Mouse (Mus musculus) layer of hippocampus, postnatal 10 days (tissue): ENCODE measurements around the gene Unc13d. TPM values are rescaled to one million over a fixed set of nuclear protein-coding genes. Genes with fewer than 3 reads are reported as not detected.
"Not testable (repeated sequence)": the region's sequence is repeated elsewhere in the genome, so short reads cannot be mapped to it uniquely, and the experiment has no call there.

Source experiments
- DNase-seq, 2 experiments: peaks; one replicate each; pipeline ENCODE4 v3.0.0; 2021; ENCODE audit warnings: low spot score in 2 of 2
- total RNA-seq, 2 experiments: library from RNA; stranded (reverse); gene quantifications; 2 replicates each; pipeline ENCODE4 v1.2.3; 2021

The Unc13d gene
- total RNA-seq, 2 experiments from 2014 or later = 1.3 TPM

DNA sequence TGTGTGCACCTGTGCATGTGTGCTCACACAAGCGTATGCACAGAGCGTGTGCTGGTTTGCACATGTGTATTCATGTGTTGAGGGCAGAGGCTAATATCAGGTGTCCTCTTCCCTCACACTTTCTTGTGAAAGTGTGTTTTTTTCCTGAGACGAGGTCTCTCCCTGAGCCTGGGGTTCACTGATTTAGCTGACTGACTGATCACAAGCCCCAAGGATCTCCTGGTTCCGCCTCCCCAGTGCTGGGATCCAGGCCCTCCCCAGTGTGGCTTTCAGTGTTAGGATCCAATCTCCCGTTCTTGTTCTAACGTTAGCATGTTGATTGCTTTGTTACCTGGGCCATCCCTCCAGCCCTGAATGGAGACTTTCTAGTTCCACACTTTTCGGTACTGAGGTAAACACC, 23.1 kb upstream of the Unc13d start:
- DNase-seq = no peak

DNA sequence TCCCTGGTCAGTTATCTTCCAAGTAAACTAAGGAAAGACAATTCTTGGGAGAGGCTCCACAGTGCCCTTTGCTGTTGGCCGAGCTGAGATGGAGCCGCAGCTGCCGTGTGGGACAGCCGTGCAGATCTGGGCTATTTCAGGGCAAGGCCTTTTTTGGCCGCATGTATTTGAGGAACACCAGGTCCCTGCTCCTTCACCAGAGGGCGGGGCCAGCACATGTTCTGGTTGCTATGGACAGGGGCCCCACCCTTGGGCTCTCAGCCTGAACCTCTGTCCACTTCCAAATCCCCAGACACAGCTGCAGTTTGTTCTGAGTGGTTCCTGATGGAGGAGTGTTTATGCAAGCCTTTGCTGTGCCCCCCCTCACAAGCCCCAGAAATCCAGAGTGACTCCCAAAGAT, 22.6 kb upstream of the Unc13d start:
- DNase-seq = no peak

DNA sequence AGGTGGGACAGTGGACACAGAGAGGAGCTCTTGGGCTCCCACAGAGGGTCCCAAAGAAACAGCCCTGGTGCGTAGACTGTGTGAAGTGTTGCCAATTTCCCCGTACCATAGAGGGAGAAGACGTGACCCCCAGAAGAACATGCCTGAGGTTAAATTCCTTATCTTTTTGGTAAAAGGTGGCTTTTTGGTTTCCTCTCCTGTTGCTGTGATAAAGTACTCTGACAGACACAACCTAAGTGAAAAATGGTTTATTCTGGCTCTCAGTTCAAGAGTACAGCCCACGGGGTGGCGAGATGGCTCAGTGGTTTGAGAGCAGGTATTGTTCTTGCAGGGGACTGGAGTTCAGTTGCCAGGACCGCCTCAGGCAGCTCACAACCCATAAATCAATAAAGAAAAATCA, 21.7 kb upstream of the Unc13d start:
- no peak for DNase-seq

DNA sequence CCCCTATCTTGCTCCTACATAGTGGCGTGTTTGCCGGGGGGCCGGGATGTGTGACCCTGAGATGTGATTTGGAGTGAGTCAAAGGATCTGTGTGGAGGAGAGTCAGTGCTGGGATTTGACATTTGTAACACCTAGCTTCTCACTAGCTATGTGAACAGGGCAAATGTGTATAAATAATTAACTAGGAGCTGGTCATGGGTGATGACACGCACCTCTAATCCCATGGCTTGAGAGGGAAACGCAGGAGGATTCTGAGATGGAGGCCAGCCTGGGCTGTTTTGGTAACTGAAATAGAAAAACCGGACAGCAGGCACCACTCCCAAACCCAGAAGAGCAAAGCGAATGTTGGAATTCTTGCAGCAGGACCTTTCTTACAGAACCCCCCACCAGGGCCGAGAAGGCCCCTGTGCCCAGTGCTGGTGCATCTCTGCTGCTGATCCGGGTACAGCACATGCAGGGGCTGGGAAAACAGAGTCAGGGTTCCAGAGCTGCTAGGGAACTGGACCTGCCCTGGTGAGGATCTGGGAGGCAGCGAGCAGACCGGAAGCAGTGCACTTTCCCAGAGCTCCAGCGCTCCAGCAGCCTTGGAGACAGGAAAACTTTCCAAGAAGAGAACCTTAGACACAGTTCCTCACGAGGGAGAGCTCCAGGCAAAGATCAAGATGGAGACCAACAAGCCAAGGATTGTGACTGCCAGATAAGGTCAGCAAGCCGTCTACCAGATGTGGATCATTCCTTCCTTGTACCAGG, 21.1 kb upstream of the Unc13d start:
- DNase-seq = no peak

DNA sequence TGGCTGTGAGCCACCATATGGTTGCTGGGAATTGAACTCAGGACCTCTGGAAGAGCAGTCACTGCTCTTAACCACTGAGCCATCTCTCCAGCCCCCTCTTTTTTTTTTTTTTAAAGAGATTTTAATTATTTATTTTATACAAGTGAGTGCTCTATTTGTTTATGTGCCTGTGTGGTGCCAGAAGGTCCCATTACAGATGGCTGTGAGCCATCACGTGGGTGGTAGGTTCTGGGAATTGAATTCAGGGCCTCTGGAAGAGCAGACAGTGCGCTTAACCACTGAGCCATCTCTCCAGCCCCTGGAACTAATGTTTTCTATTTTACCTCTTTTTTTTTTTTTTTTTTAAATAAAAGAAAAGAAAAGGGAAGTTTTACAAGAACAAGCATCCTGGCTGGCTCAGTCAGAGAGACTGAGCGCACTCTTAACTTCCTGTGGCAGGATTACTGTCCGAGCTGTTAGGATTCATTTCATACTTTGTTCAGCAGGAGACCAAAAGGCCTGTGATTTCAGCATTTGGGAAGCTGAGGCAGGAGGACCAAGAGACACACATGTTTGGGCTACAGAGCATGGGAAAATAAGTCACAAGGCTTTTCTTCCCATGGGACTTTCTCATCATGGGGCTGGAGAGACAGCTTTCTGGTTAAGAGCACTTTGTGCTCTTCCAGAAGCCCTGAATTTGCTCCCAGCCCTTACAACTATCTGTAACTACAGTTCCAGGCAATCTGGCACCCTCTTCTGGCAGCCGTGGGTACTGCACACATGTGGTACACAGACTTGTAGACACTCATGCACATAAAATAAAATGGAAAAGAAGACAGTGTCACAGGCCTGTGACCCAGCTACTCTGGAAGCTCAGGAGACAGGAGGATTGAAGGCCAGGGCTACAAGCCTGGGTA, 18.7 kb upstream of the Unc13d start:
- no peak for DNase-seq

DNA sequence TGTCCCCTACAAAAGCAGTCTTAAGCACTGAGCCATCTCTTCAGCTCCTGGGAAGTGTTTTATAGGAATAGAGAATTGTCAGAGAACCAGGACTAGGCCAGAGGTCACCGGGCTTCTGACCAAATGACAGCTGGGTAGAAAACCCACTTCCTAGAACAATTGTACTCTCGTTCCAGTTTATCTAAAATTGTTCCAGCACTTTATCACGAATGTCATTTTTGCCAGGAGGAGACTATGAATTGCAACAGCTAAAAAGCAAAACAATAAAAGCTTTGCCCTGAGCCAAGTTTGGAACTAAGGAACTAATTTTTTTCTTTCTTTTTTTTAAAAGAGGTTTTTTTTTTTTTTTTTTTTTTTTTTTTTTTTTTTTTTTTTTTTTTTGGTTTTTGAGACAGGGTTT, 17.8 kb upstream of the Unc13d start:
- no peak for DNase-seq

DNA sequence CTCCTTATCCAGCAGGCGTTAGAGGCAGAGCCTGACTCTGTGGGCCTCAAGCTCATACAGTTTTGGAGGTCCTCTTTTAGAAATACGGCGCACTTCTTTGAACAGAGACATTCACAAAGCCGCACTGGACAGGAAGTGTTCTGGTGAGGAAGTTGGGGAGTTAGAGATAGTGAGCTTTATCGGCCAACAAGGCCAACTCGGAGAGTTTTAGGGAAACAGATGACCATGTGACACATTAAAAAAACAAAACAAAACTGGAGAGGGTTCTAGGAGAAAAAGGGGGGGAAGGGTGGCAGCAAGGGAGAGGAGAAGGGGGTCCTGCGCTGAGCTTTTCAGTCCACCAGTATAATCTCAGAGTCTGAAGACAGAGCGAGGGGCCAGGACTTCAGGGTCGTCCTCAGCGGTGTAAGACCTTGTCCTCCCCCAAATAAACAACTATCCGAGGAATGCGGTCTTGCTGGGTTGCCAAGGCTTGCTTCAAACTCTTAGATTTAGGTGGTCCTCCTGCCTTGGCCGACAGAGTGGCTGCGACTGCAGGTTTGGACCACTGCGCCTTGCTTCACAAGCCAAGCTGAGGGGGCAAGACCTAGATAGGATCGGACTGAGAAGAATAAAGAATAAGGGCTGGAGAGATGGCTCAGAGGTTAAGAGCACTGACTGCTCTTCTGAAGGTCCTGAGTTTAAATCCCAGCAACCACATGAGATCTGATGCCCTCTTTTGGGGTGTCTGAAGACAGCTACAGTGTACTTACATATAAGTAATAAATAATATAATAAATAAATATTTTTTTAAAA, 16.2 kb upstream of the Unc13d start:
- peak in 1 of 2 experiments; percentile 9 for DNase-seq

DNA sequence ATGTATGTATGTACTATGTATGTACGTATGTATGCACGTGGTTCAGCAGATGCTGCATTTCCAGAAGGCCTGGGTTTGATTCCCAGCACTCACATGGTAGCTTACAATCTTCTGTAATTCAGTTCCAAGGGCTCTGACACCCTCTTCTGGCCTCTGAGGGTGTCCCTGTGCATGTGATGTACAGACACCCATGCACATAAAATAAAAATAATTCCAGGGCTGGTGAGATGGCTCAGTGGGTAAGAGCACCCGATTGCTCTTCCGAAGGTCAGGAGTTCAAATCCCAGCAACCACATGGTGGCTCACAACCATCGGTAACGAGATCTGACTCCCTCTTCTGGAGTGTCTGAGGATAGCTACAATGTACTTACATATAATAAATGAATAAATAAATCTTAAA, 15.2 kb upstream of the Unc13d start:
- DNase-seq = not testable (repeated sequence)

DNA sequence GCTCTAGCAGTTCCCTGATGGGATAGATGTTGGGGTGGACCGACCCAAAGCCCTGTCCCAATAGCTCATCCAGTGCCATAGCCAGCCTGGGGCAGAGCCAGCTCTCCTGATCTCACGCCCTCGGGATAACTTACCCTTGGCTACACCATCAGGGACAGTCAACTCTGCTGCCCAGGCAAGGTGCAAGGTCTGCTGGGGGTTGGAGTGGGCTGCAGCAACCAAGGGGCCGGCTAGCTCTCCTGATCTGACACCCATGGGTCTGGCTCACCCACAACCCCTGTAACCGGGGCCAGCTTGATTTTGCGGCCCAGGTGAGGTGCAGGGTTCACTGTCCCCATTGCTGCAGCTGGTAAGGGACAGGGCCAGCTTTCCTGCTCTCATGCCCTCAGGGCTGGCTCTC, 13.8 kb upstream of the Unc13d start:
- no peak for DNase-seq

DNA sequence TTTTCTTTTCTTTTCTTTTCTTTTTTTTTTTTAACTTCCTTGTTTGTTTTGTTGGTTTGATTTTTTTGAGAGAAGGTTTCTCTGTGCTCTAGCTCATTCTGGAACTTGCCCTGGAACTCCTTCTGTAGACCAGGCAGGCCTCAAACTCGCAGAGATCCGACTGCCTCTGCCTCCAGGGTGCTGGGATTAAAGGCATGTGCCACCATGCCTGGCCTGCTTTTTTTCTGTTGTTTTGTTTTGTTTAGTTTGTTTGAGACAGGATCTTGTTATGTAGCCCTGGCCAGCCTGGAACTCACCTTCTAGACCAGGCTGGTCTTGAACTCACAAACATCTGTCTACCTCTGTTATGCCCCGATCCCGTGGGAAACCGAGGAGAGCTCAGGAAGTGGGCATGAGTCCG, 11.8 kb upstream of the Unc13d start:
- no peak for DNase-seq

DNA sequence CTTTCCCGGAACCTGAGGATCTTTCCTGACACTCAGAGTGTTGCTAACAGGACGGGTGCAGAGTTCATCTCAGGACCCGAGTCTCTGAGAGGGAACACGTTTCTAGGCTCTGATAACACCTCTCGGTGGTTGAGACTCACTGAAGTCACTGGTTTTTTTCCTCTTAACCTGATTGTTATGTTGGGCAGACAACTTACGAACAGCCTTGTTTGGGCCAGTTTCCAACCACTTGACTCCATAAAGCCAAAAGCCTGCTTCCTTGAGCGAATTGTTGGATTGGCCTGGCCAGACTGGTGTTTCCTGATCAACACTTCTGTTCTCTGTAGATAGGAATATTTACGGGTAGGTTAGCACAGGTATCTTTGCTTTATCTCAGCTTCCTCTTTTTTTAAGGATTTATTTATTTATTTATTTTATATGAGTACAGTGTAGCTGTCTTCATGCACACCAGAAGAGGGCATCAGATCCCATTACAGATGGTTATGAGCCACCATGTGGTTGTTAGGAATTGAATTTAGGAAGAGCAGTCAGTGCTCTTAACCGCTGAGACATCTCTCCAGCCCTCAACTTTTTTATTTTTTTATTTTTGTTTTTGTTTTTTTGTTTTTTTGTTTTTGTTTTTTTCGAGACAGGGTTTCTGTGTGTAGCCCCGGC, 11.1 kb upstream of the Unc13d start:
- no peak for DNase-seq

DNA sequence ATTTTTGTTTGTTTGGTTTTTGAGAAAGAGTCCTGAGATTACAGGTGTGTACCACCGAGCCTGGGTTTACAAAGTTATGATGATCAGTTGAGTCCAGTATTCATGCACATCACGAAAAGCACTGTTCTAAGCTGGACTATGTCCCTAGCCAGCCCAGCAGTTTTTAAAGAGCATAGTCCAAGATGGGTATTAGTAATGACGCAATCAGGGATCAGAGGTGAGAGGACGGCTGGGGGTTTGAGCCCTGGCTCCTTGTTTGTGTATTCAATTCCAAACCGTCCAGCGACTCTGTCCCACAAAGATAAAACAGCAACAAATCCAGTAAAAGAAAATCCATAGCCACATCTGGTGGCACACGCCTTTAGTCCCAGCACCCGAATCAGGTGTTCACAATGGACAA, 10.4 kb upstream of the Unc13d start:
- no peak for DNase-seq

DNA sequence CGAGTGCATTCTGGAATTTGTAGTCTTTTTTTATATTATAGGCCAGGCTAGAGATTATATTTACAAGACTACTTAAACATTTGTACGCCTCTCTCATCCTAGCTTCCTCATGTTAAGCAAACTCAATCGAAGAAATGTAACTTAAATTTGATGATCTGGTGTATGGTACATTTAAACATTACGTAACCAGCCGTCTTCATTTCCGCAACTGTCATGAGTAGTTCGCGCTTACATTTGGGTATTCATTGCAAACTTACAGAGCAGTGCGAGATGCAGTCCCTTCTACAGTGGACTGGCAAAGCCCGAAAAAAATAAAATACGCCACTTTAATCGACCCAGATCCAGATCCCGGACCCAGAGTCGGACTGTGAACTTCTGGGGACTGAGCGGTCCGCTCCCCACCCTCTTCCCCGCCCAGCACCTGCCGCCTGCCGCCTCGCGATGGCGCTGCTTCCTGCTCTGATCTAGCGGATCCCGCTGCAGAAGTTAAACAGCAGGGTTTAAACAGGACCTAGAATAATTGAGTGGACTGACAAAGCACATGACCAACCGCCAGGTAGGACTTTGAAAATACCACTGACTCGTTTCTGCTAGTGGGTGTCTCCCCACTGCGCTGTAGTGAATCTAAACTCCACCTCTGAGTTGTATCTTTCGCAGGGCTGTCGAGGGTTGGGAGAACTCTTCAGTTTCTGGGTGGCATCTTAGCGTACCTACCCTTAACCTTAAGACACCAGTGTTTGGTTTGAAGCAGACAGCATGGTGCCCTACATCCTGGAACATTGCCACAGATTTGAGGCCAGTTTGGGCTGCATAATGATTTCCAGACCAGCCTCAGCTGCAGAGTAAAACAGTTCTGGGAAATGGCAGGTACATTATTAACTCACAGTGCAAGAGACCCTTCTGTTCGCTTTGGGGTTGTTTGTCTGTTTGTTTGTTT, 9.7 kb upstream of the Unc13d start:
- DNase-seq = peak; percentile 90 to 92

DNA sequence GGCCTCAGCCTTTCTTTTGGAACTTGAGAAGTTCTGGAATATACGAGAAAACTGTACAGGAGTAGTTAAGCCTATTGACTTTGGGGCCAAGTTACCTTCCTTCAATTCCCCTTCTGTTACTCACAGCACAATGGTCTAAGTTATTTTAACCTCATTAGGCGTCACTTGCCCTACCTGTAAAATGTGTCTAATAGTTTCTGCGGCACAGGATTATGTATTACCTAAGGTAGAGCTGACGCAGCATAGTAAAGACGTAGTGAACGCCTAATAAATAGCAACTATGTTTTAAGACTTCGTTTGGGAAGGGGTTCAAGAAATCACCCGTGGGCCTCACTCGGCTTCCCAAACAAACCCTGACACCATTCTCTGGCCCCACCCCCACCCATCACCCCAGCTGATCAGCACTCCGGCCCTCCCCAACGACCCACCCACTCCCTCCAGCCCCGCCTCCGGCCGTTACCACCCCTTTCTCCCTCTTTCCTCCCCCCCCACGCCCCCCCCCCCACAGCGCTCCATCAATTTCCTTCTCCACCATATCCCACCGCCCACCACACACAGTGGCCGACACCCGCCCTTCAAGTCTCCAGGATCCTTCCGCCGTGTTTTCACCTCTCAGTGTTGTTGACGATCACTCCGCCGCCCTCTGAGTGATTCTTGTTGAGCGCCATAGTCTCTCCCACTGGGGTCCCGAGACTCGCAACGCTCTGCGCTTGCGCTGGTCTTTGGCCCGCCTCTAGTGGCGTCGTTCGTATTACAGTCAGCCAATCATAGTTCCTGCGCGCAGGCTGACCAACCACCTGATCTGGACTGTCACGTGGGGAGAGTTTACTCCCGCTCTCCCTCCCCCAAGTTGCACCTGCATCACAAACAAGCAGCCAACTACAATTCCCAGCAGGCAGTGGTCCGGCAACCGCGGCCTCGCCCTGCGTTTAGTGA, 8.8 kb upstream of the Unc13d start, which contains the start of gene Wbp2:
Gene Wbp2, minus strand, starts transcription at position 738 of the 936 bp plus-strand sequence.
- DNase-seq = peak; percentile 96 to 97

DNA sequence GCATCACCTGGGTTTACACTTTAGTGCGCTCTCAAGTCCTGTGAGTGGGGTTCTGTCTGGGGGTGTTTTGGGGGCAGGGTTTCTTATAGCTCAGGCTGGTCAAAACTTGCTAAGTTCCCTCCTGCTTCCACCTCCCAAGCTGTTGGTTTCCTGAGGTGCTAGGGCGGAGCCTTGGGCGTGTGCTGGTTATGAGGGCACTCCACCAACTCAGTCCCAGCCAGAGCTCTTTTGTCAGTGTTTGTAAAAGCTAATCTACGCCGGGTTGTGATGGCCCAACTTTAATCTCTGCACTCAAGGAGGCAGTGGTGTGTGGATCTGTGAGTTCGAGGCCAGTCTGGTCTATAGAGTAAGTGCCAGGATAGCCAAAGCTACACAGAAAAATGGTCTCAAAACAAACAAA, 6.4 kb upstream of the Unc13d start:
- no peak for DNase-seq

DNA sequence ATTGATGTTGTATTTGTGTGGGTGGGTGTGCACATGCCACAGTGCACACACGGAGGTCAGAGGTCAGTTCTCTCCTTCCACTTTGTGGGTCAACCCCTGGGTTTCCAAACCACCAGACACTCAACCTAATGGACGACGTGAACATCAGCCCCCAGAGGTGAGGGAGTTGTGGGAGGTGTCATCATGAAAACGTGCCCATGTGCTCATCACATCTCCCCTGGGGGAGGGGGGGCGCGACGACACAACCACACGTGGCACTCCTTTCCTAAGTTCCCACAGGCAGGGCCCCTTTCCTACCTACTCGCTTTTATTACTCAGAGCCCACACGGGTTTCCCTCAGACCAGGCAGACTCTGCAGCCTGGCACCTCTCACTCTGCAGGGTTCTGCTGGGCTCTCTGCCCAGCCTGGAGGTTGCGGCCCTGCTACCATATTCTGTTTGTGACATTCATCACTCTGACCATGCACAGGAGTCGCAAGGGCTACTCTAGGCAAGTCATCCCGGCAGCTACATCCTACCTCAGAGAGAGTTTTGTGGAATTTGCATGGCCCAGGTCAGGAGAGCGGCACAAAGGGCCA, 5.4 kb upstream of the Unc13d start:
- no peak for DNase-seq

DNA sequence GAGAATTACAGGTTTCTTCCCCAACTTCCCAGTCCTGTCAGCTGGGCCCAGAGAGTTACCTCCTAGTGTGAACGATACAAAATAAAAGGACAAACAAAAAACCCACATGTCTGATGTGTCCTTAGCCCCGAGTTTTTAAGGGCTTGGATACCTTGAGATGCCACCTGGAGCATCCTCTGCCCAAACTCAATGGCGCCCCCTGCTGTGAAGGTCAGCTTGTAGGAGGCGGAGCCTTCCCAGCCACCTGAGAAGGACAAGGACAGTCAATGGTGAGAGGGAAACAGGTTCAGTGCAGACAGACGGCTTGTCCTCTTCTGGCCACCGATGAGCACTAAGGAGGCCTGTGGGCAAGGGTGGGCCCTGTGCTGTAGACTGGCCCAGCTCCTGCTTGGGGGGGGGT, 3.3 kb upstream of the Unc13d start:
- DNase-seq = peak in 1 of 2 experiments; percentile 49

DNA sequence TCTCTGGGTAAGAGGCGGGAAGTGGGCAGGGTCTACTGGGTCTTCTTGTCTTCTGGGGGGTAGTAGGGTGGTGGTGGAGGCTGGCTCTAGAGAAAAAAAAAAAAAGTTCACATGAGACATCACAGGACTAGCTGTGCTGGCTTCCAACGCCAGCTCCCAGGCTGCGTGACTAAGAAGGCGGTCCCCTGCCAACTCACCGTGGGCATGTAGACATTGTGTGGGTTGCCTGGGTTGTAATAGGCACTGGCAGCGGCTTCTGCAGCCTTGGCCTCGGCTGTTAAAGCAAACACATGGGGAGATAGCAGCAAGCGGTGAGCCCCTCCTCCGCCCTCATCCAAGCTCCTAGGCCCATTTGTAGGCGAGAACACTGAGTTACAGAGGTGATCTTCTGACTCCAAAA, 1.8 kb upstream of the Unc13d start:
- DNase-seq = peak in 1 of 2 experiments; percentile 61
